Mouse (Mus musculus) CH12.LX (cell line): Measurements from ENCODE around the gene Lgals2. TPM values are rescaled to one million over a fixed set of nuclear protein-coding genes. Genes with fewer than 3 reads are reported as not detected.

Experiments
- DNase-seq: peaks from one replicate; pipeline ENCODE4 v3.0.0-alpha.2; 2013; ENCODE audit errors: extremely low read depth
- H3K27ac ChIP-seq: 2 replicates; pipeline ENCODE4 v1.5.1; 2012; ENCODE audit warnings: low read depth, mild to moderate bottlenecking, control low read depth, moderate library complexity; ENCODE audit not compliant: insufficient read depth
- H3K27me3 ChIP-seq: replicated peaks from 2 replicates; pipeline ENCODE3; 2012; ENCODE audit warnings: inconsistent platforms
- H3K36me3 ChIP-seq, 2 experiments: replicated peaks in 1 of 2; 2 replicates each; pipeline versions ENCODE3 to v1.6.1; 2012; ENCODE audit warnings: inconsistent platforms in 1 of 2, low read length in 1 of 2, mild to moderate bottlenecking in 1 of 2, mixed read lengths in 1 of 2, moderate library complexity in 1 of 2; ENCODE audit not compliant: control insufficient read depth in 1 of 2, insufficient read depth in 1 of 2
- H3K4me1 ChIP-seq, 2 experiments: 2 replicates each; pipeline ENCODE4 v1.6.1; 2012; ENCODE audit warnings: inconsistent platforms in 1 of 2, moderate library complexity in 1 of 2; ENCODE audit not compliant: insufficient read depth in 2 of 2, control insufficient read depth in 1 of 2
- H3K4me2 ChIP-seq: 2 replicates; pipeline ENCODE4 v1.6.1; 2012; ENCODE audit warnings: low read depth, mild to moderate bottlenecking, control low read depth; ENCODE audit not compliant: poor library complexity, insufficient read depth, severe bottlenecking
- H3K4me3 ChIP-seq, 3 experiments: fragments of 150-350 bp in 1 of 3; sonication (generic) in 1 of 3; replicated peaks in 1 of 3; 2 replicates each; pipeline versions ENCODE3 to v1.5.1; 2011 to 2012; ENCODE audit warnings: low read depth in 2 of 3, low read length in 2 of 3, mild to moderate bottlenecking in 2 of 3, moderate library complexity in 2 of 3, control low read depth in 1 of 3, improper control_type of control experiment in 1 of 3, inconsistent platforms in 1 of 3, mixed read lengths in 1 of 3; ENCODE audit not compliant: poor library complexity in 1 of 3
- H3K79me2 ChIP-seq: replicated peaks from 2 replicates; pipeline ENCODE4 v1.6.1; 2012; ENCODE audit warnings: mild to moderate bottlenecking, moderate library complexity; ENCODE audit not compliant: control insufficient read depth, poor library complexity, insufficient read depth, severe bottlenecking; ENCODE audit errors: extremely low read depth
- H3K9ac ChIP-seq: 2 replicates; pipeline ENCODE4 v1.6.1; 2012; ENCODE audit warnings: low read depth, mild to moderate bottlenecking, control low read depth, moderate library complexity; ENCODE audit not compliant: insufficient read depth
- H3K9me3 ChIP-seq: replicated peaks from 2 replicates; pipeline ENCODE3; 2012; ENCODE audit warnings: low read length, inconsistent platforms, mixed read lengths
- CHD2 ChIP-seq: IDR thresholded peaks from 2 replicates; pipeline ENCODE4 v1.6.1; 2011; ENCODE audit warnings: low read length, improper control_type of control experiment
- E2F4 ChIP-seq: IDR thresholded peaks from 2 replicates; pipeline ENCODE4 v1.6.1; 2011; ENCODE audit warnings: low read depth, low read length, improper control_type of control experiment; ENCODE audit not compliant: insufficient replicate concordance
- ETS1 ChIP-seq: conservative IDR thresholded peaks from 2 replicates; pipeline ENCODE4 v1.6.1; 2012; ENCODE audit warnings: low read depth, mild to moderate bottlenecking, inconsistent platforms, low read length, improper control_type of control experiment, moderate library complexity
- JUN ChIP-seq: IDR thresholded peaks from 2 replicates; pipeline ENCODE4 v1.6.1; 2011; ENCODE audit warnings: low read depth, mild to moderate bottlenecking, low read length, improper control_type of control experiment, moderate library complexity; ENCODE audit not compliant: insufficient read depth
- MAFK ChIP-seq: IDR thresholded peaks from 2 replicates; pipeline ENCODE4 v1.6.1; 2011; ENCODE audit warnings: low read length, improper control_type of control experiment; ENCODE audit not compliant: insufficient replicate concordance
- MAX ChIP-seq: IDR thresholded peaks from 2 replicates; pipeline ENCODE4 v1.6.1; 2011; ENCODE audit warnings: low read length, improper control_type of control experiment
- MAZ ChIP-seq: IDR thresholded peaks from 2 replicates; pipeline ENCODE4 v1.6.1; 2012; ENCODE audit warnings: low read depth, mild to moderate bottlenecking, inconsistent platforms, low read length, improper control_type of control experiment, moderate library complexity
- MXI1 ChIP-seq: IDR thresholded peaks from 2 replicates; pipeline ENCODE4 v1.6.1; 2011; ENCODE audit warnings: mild to moderate bottlenecking, low read depth, low read length, improper control_type of control experiment
- NELFE ChIP-seq: IDR thresholded peaks from 2 replicates; pipeline ENCODE4 v1.6.1; 2011; ENCODE audit warnings: low read depth, low read length, improper control_type of control experiment
- NRF1 ChIP-seq: IDR thresholded peaks from 2 replicates; pipeline ENCODE4 v1.6.1; 2014; ENCODE audit warnings: low read depth, mild to moderate bottlenecking, inconsistent platforms, low read length, improper control_type of control experiment, moderate library complexity
- PAX5 ChIP-seq: IDR thresholded peaks from 2 replicates; pipeline ENCODE4 v1.6.1; 2012; ENCODE audit warnings: low read length, inconsistent platforms, mixed read lengths
- UBTF ChIP-seq: IDR thresholded peaks from 2 replicates; pipeline ENCODE4 v1.6.1; 2012; ENCODE audit warnings: low read depth, mild to moderate bottlenecking, inconsistent platforms, low read length, improper control_type of control experiment, moderate library complexity
- ZC3H11A ChIP-seq: IDR thresholded peaks from 2 replicates; pipeline ENCODE4 v1.6.1; 2012; ENCODE audit warnings: low read depth, mild to moderate bottlenecking, inconsistent platforms, low read length, improper control_type of control experiment
- dilution Hi-C: fragments of 300-500 bp; cut with MboI; formaldehyde crosslinking; loops from 2 replicates; pipeline ENCODE4 v1.14.3; 2020; ENCODE audit warnings: low sequenced_read_pairs; ENCODE audit not compliant: extremely low pct_unique_long_range_greater_than_20kb, extremely low pct_ligation_motif_present
- in situ Hi-C: fragments of 300-500 bp; cut with MboI; formaldehyde crosslinking; loops from 3 replicates; pipeline ENCODE4 v1.14.3; 2019; ENCODE audit warnings: low sequenced_read_pairs, low pct_ligation_motif_present, low pct_unique_long_range_greater_than_20kb, mixed read lengths
- polyA plus RNA-seq: library from polyadenylated mRNA; unstranded; fragments of >175 nt; gene quantifications from 2 replicates; pipeline ENCODE4 v1.2.1, GENCODE M21; 2012; ENCODE audit warnings: low read depth; ENCODE audit not compliant: insufficient read length
- total RNA-seq, 2 experiments: library from RNA; depleted of rRNA; stranded (reverse); fragments of 300-350 nt in 1 of 2; fragments of >200 nt in 1 of 2; gene quantifications; 2 replicates each; pipeline ENCODE4 v1.2.3; 2012 to 2014

Gene Lgals2
- total and polyA plus RNA-seq, 3 experiments = not detected

GRCm38 (mm10) chr15:78841161-78841790 is 14.1 kb downstream of the Lgals2 start:
- dilution Hi-C loops = loop anchor here (25.0 kb wide), 1 partner anchor 104 kb away; no protein-coding TSS in a partner anchor
- Histone ChIP-seq H3K27me3 (peaks cover 81% of the 10 kb centered on the region), H3K4me3 (no peak overlapping the region), H3K4me2 (no peak overlapping the region), H3K9me3 (peaks cover 6% of the 10 kb centered on the region), H3K79me2 (no peaks in the 10 kb centered on the region), H3K9ac (no peak overlapping the region), H3K27ac (no peak overlapping the region), H3K4me1 (peaks cover 3 to 8% of the 10 kb centered on the region in 2 experiments; a peak in 3 of 4 replicates), H3K36me3 (no peaks in the 10 kb centered on the region)
- no peak for DNase-seq
- TF ChIP-seq PAX5 = no peak
- no peak for TF ChIP-seq JUN
- no peak for TF ChIP-seq ETS1
- TF ChIP-seq ZC3H11A = no peak
- no peak for TF ChIP-seq MAZ
- TF ChIP-seq NELFE = no peak
- TF ChIP-seq UBTF = no peak
- in situ Hi-C loops = loop anchor here (10.0 kb wide), 1 partner anchor 216 kb away; no protein-coding TSS in a partner anchor

- no peak for TF ChIP-seq CHD2
- no peak for TF ChIP-seq E2F4
- TF ChIP-seq MAX = no peak
- no peak for TF ChIP-seq NRF1
- in situ Hi-C loops = loop anchor here (10.0 kb wide), 1 partner anchor 216 kb away; no protein-coding TSS in a partner anchor
- H3K4me1 ChIP-seq = peaks cover 0 to 3% of the 10 kb centered on the region in 2 experiments; a peak in 2 of 4 replicates
- no peak for DNase-seq
- no peaks in the 10 kb centered on the region for H3K79me2 ChIP-seq
- dilution Hi-C loops = loop anchor here (25.0 kb wide), 1 partner anchor 103 kb away; no protein-coding TSS in a partner anchor
- H3K36me3 ChIP-seq = no peaks in the 10 kb centered on the region
- peaks cover 6% of the 10 kb centered on the region for H3K9me3 ChIP-seq
- no peak overlapping the region for H3K4me3 ChIP-seq
- no peak overlapping the region for H3K4me2 ChIP-seq
- H3K27ac ChIP-seq = no peak overlapping the region
- peaks cover 80% of the 10 kb centered on the region for H3K27me3 ChIP-seq
- no peak overlapping the region for H3K9ac ChIP-seq
Measured at GRCm38 (mm10) chr15:78840751-78841150, 14.6 kb downstream of the Lgals2 start.

DNA sequence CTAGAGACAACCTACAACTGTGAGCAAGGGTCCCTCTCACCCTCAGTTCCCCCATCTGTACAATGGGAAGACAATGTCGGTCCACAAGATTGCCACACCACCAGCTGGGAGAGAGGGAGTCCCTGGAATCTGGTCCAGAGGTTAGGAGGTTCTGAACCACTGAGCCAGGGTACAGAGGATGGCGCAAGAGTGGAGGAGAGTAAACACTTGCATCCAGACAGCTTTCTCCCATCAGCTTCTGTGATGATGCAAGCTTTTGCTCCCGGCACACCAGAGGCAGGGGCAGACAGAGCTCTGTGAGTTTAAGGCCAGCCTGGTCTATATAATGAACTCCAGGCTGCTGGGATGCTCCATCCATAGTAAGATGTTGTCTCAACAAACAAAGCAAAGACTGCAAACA is 15.1 kb downstream of the Lgals2 start:
- dilution Hi-C loops = loop anchor here (25.0 kb wide), 1 partner anchor 103 kb away; no protein-coding TSS in a partner anchor
- Histone ChIP-seq H3K27me3 (peaks cover 78% of the 10 kb centered on the region), H3K9ac (no peak overlapping the region), H3K4me1 (no peaks in the 10 kb centered on the region), H3K27ac (no peak overlapping the region), H3K4me3 (no peak overlapping the region), H3K9me3 (peaks cover 6% of the 10 kb centered on the region), H3K36me3 (no peaks in the 10 kb centered on the region), H3K4me2 (no peak overlapping the region), H3K79me2 (no peaks in the 10 kb centered on the region)
- TF ChIP-seq MXI1 = no peak
- no peak for TF ChIP-seq MAFK
- TF ChIP-seq NRF1 = no peak
- TF ChIP-seq MAZ = no peak
- in situ Hi-C loops = loop anchor here (10.0 kb wide), 1 partner anchor 215 kb away; no protein-coding TSS in a partner anchor
- DNase-seq = no peak
